Mouse (Mus musculus) ES-Bruce4 (cell line): ENCODE measurements around the gene Nudt8.
"Not testable (repeated sequence)": the region's sequence is repeated elsewhere in the genome, so short reads cannot be mapped to it uniquely, and the experiment has no call there.

Source experiments
- CTCF ChIP-seq: IDR thresholded peaks from one replicate; pipeline ENCODE4 v1.8.1; 2011; ENCODE audit warnings: low read depth, low read length
- EP300 ChIP-seq: IDR thresholded peaks from 2 replicates; pipeline ENCODE4 v1.6.1; 2011; ENCODE audit warnings: low read depth, low read length; ENCODE audit not compliant: insufficient read depth
- POLR2A ChIP-seq: IDR thresholded peaks from one replicate; pipeline ENCODE4 v1.8.1; 2011; ENCODE audit warnings: low read length; ENCODE audit not compliant: insufficient read depth

DNA sequence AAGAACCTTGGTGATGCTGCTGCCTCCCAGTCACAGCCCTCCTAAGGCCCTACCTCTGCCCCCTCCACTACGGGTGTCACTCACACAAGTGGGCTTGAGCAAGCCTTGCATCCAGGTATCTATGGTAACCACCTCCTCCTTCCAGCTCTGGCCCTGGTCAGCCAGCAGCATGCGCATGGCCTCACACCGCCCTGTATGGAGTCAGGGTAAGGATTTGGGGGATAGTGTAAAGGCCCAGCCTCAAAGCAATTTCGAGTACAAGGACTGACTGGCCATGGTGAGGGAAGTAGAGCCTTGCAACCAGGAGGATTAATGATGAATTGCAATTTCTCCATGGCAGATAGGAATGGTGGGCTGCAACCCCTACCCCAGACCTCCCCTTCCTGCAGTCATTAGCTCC is 41.1 kb downstream of the Nudt8 start:
- TF ChIP-seq CTCF, POLR2A, EP300: not testable (repeated sequence)
